Mouse (Mus musculus): ENCODE results near the gene Hcn2.
"Not testable (repeated sequence)": the region's sequence is repeated elsewhere in the genome, so short reads cannot be mapped to it uniquely, and the experiment has no call there.

The Hcn2 gene

GRCm38 (mm10) chr10:79743650-79744365 is 27.4 kb downstream of the Hcn2 start:
- no peak for DNase-seq (ENCODE audit: low read depth, low spot score)

GRCm38 (mm10) chr10:79745411-79745810 is 29.0 kb downstream of the Hcn2 start:
- no peak for DNase-seq (ENCODE audit: low read depth, low spot score)

- peak; percentile 94 for DNase-seq (ENCODE audit: low read depth, low spot score)
These were observed 29.7 kb downstream of the Hcn2 start, which contains the start of gene Polrmt for GRCm38 (mm10) chr10:79745898-79746773. Polrmt (minus strand) TSS chr10:79746581.

GRCm38 (mm10) chr10:79746774-79747151 is 30.3 kb downstream of the Hcn2 start:
- no peak for DNase-seq (ENCODE audit: low read depth, low spot score)

GRCm38 (mm10) chr10:79748496-79748895 is 32.1 kb downstream of the Hcn2 start:
- no peak for DNase-seq (ENCODE audit: low read depth, low spot score)

DNA sequence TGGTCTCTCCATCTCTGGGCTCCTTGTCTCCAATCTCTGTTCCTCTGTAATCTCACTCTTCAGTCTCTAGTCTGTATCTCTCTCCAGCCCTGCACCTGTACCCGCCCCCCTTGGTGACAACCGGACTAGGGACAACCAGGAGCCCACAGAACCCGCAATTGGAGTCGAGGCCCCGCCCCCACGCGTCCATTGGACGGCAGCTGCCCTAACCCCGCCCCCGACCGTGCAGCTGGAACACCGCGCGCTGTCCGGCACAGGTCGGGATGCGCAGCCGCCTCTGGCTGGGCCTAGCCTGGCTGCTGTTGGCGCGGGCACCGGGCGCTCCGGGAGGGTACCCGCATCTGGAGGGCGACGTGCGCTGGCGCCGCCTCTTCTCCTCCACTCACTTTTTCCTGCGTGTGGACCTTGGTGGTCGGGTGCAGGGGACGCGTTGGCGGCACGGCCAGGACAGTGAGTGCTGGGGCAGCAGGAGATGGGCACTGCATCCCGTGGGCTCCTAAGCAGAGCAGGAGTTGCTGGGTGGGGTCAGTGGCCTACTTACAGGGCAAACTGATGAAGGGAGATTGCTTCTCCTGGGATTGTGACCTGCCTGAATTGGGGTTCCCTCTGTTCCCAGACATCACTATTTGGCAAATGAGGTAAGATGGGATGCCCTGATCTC is 38.6 kb downstream of the Hcn2 start, which contains the start of gene Fgf22:
Fgf22 (plus strand) TSS at position 221 of the 661 bp plus-strand sequence.
- no peak for DNase-seq (ENCODE audit: low read depth, low spot score)

DNA sequence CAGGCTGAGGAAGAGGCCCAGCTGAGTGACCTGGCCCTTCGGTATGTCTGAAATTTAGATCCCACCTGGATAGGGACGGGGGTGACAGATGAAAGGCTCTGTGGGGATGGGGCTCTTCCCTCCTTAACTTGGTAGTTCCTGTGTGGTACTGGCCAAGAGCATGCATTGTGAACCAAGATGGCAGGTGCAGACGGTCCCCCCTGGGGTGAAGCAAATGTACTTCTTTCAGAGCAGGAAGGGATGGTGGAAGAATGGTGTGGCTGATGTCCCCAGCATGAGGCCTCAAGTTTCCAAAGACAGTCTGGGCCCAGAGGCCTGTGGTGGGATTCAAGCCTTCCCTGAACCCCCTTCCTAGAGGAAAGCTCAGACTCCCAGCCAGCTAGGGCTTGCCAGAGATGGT is 39.4 kb downstream of the Hcn2 start:
- DNase-seq (ENCODE audit: low read depth, low spot score) = no peak

GRCm38 (mm10) chr10:79756660-79757059 is 40.2 kb downstream of the Hcn2 start:
- no peak for DNase-seq (ENCODE audit: low read depth, low spot score)

GRCm38 (mm10) chr10:79759675-79760074 is 43.2 kb downstream of the Hcn2 start:
- DNase-seq (ENCODE audit: low read depth, low spot score) = not testable (repeated sequence)

GRCm38 (mm10) chr10:79760603-79761143 is 44.2 kb downstream of the Hcn2 start:
- no peak for DNase-seq (ENCODE audit: low read depth, low spot score)

GRCm38 (mm10) chr10:79762875-79763274 is 46.4 kb downstream of the Hcn2 start:
- DNase-seq (ENCODE audit: low read depth, low spot score) = no peak

DNA sequence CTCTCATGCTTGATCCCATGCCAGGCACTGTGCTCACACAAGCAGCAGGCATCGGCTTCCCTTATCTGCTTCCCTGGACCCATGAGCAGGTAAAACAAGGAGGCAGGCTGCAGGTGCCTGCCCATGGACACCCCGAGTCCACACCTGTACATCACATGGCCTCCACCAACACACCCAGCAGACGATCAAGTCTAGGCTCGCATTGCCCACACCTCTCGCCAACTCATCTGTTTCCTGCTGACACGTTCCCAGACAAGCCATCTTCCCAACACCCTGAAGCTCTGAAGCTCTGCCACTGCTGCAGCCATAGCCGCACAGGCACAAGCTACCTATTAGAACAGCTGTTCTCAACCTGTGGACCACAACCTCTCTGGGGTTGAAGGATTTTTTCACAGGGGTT is 47.8 kb downstream of the Hcn2 start:
- no peak for DNase-seq (ENCODE audit: low read depth, low spot score)

- DNase-seq (ENCODE audit: low read depth, low spot score) = no peak
These were observed 48.9 kb downstream of the Hcn2 start for GRCm38 (mm10) chr10:79765228-79765745.

DNA sequence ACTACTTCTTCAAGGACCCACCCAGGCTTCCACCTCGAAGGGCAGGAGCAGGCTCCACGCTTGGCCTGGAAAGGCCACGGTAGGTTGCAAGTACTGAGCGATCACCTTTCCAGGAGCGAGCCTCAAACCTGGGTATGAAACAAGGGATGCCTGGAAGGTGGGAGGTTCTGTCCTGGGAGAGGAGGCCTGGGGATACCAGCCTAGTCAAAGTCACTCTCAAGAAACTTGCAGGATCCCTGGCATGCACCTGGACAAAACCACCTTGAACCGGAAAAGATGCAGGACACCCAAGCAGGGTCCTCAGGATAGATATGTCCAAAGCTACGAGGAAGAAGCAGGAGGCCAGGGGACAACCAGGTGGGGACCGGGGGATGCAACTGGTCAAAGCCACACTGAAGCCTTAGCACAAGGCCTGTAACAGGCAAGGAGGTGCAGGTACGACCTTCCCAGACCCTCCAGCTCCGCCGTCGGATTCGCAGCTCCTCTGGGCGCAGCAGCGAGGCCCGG is 49.6 kb downstream of the Hcn2 start:
- DNase-seq (ENCODE audit: low read depth, low spot score) = no peak

DNA sequence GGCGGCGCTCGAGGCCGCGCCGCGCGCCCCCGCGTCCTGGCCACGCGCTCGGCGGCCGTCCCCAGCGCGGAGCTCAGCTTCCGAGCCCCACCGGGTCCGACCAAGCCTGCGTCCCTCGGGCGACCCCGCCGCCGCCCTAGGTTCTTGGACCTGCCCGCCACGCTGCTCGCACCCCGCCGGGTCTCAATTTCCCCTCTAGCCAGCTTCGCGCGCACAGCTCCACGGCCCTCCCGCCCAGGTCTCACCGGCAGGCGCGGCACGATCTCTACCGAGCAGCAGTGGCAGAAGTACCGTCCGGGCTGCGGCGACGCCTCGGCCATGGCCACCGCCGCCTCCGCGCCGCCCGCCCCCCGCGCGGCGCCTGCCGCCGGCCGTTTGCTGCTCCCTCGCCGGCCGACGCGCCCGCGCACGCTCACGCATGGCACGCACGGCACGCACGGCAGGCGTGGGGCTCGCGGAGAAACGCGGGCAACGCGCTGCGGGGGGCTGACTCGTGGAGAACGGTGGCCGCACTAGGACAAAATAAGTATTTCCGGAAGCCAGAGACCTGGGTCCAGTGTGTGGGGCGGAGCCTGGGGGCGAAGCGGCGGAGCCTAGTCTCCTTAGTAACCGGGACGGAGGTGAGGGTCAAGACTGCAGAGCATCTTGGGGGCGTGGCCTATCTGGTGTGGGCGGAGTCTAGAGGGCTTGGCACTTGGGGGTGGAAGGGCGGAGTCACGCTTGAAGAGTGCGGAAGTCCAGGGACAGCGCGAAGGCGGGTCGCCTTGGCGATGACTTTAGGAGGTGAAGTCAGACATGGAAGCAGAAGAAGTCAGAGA is 50.3 kb downstream of the Hcn2 start, which contains the start of gene Rnf126:
Rnf126 (minus strand) TSS at position 445 of the 818 bp plus-strand sequence.
- DNase-seq (ENCODE audit: low read depth, low spot score) = peak; percentile 99

DNA sequence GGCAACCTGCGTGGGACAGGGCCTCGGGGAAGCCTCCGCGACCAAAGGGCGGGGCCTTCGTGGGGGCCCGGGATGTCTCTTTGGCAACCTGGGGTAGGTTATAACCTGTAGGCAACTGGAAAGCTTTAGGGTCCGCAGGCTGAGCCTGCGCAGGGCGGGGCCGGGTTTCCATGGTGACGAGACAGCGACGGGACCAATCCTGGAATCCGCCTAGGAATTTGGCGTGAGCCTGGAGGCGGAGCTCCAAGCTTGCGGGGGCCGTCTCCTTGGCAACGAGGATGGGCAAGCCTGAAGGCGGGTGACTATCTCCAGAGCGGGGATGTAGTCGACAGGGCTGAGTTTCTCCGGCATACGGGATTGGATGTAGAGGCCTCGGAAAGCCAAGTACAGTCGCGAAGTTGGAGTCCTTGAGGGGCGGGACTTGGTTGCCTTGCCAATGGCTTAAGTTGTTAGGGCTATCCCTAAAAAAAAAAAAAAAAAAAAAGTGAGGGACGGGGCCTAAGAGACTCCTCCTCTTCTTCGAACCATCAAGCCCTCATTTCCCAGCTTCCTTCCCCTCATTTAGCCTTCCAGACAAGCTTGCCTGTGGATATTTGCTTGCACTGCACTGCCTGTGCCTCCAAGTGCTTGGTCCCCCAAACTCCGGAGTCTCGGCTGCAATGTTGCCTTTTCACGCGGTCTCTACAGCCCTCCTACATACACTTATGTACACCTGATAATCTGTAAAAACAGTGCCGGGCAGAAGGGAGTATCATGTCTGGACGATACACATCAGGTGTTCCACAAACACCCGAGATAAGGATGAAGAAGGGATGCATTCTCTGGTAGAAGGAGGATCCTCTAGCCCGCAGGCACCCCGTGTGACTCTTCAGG is 51.2 kb downstream of the Hcn2 start:
- DNase-seq (ENCODE audit: low read depth, low spot score) = peak; percentile 70

GRCm38 (mm10) chr10:79768400-79768799 is 52.0 kb downstream of the Hcn2 start:
- no peak for DNase-seq (ENCODE audit: low read depth, low spot score)

DNA sequence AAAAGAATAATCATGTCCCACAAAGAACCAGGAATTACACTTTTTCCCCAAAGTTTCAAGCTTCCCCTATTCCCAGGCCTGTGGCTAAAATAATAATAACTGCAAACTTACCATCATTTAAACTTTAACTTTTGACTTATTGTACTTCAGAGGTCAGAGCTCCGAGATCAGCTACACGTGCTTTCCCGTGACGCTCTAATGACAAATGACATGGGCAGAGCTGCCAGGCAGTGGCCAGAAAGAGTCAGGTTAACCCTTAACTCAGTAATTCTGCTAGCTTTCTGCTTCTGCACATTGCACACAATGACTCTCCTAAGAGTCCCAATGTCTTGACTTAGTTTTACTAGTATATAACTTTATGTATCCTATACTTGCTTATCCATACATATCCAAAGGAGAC is 52.9 kb downstream of the Hcn2 start:
- DNase-seq (ENCODE audit: low read depth, low spot score) = no peak

DNA sequence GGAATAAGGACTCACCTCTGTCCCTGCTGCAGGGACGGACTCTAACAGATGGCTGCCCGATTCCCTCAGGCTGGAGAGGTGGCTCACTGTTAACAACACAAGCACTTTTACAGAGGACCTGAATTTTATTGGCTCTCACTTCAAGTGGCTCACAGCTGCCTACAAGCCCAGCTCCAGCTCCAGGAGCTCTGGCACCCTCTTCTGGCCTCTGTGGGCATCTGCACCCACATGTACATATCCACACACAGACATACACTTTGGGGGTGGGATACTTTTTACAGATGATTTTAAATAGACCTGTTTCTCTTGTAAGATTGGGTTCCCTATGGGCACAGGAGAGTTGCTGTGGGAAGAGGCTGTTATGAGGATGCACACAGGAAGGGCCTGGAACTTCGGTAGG is 55.9 kb downstream of the Hcn2 start:
- DNase-seq (ENCODE audit: low read depth, low spot score) = no peak

Data from c-Kit-negative CD71-positive TER-119-positive erythroid progenitor cells, embryonic 14.5 days (primary cell).